Mouse (Mus musculus): Measurements from ENCODE around the gene Kif19a. TPM values are rescaled to one million over a fixed set of nuclear protein-coding genes. Genes with fewer than 3 reads are reported as not detected.

Kif19a gene
- 10 to 100 TPM; 15.4 to 18.9 TPM for total RNA-seq (2021)
- long read RNA-seq, experiment 1, partial matches to known transcripts, result 1 of 2 reads
- long read RNA-seq, experiment 1, other reads (novel, unspliced or antisense), result 0 of 2 reads
- long read RNA-seq, experiment 2, partial matches to known transcripts, result 3 of 6 reads
- long read RNA-seq, experiment 2, other reads (novel, unspliced or antisense), result 2 of 6 reads

- no peak for DNase-seq (ENCODE audit: low spot score in 2 of 2)
These were observed at the start of gene Kif19a for GRCm38 (mm10) chr11:114764820-114765818. TSS of gene Kif19a (plus strand) at chr11:114765388.

- DNase-seq (ENCODE audit: low spot score in 2 of 2), result no peak
These were observed 49.7 kb upstream of the Kif19a start for GRCm38 (mm10) chr11:114715531-114715930.

GRCm38 (mm10) chr11:114720535-114720934, 44.7 kb upstream of the Kif19a start:
- no peak for DNase-seq (ENCODE audit: low spot score in 2 of 2)

- no peak for DNase-seq (ENCODE audit: low spot score in 2 of 2)
These were observed 42.8 kb upstream of the Kif19a start for GRCm38 (mm10) chr11:114722438-114722837.

- no peak for DNase-seq (ENCODE audit: low spot score in 2 of 2)
These were observed 42.2 kb upstream of the Kif19a start for GRCm38 (mm10) chr11:114723030-114723429.

- no peak for DNase-seq (ENCODE audit: low spot score in 2 of 2)
These were observed 40.2 kb upstream of the Kif19a start for GRCm38 (mm10) chr11:114724787-114725590.

- peak; percentile 64 to 67 for DNase-seq (ENCODE audit: low spot score in 2 of 2)
These were observed 38.0 kb upstream of the Kif19a start, which contains the start of gene Dnaic2 for GRCm38 (mm10) chr11:114726965-114727825. TSS of gene Dnaic2 (plus strand) at chr11:114727408.

GRCm38 (mm10) chr11:114727826-114728186, 37.4 kb upstream of the Kif19a start:
- DNase-seq (ENCODE audit: low spot score in 2 of 2), result no peak

- DNase-seq (ENCODE audit: low spot score in 2 of 2), result no peak
These were observed 36.9 kb upstream of the Kif19a start for GRCm38 (mm10) chr11:114728333-114728732.

GRCm38 (mm10) chr11:114729832-114730363, 35.3 kb upstream of the Kif19a start:
- DNase-seq (ENCODE audit: low spot score in 2 of 2), result no peak

GRCm38 (mm10) chr11:114731711-114732110, 33.5 kb upstream of the Kif19a start:
- DNase-seq (ENCODE audit: low spot score in 2 of 2), result no peak

GRCm38 (mm10) chr11:114732890-114733289, 32.3 kb upstream of the Kif19a start:
- DNase-seq (ENCODE audit: low spot score in 2 of 2), result no peak

GRCm38 (mm10) chr11:114736111-114736510, 29.1 kb upstream of the Kif19a start:
- no peak for DNase-seq (ENCODE audit: low spot score in 2 of 2)

- peak; percentile 49 to 57 for DNase-seq (ENCODE audit: low spot score in 2 of 2)
These were observed 28.1 kb upstream of the Kif19a start for GRCm38 (mm10) chr11:114736913-114737624.

GRCm38 (mm10) chr11:114740598-114740997, 24.6 kb upstream of the Kif19a start:
- DNase-seq (ENCODE audit: low spot score in 2 of 2), result no peak

GRCm38 (mm10) chr11:114741451-114741850, 23.7 kb upstream of the Kif19a start:
- DNase-seq (ENCODE audit: low spot score in 2 of 2), result no peak

- DNase-seq (ENCODE audit: low spot score in 2 of 2), result peak; percentile 92 to 94
These were observed 20.1 kb upstream of the Kif19a start for GRCm38 (mm10) chr11:114745134-114745533.

- no peak for DNase-seq (ENCODE audit: low spot score in 2 of 2)
These were observed 17.5 kb upstream of the Kif19a start for GRCm38 (mm10) chr11:114747564-114748138.

- DNase-seq (ENCODE audit: low spot score in 2 of 2), result no peak
These were observed 4.7 kb downstream of the Kif19a start for GRCm38 (mm10) chr11:114769911-114770310.

All from layer of hippocampus, postnatal 14 days (tissue).